Mouse (Mus musculus): Measurements from ENCODE around the gene Cnga3. TPM values are rescaled to one million over a fixed set of nuclear protein-coding genes. Genes with fewer than 3 reads are reported as not detected.

The Cnga3 gene
- polyA plus RNA-seq, 1 experiment from 2014 or later = 0.08 TPM

GRCm38 (mm10) chr1:37222002-37222401 is 7.8 kb downstream of the Cnga3 start:
- no peak overlapping the region for H3K4me3 ChIP-seq
- H3K27ac ChIP-seq = no peak overlapping the region
- no peaks in the 10 kb centered on the region for H3K27me3 ChIP-seq (ENCODE audit: insufficient read depth, poor library complexity, severe bottlenecking)
- H3K36me3 ChIP-seq = no peaks in the 10 kb centered on the region
- DNase-seq (ENCODE audit: low spot score) = no peak
- H3K9me3 ChIP-seq = no peaks in the 10 kb centered on the region
- H3K4me1 ChIP-seq = no peaks in the 10 kb centered on the region
- WGBS = 37% methylated on average over 7 of the region's 7 CpGs

GRCm38 (mm10) chr1:37230404-37230803 is 16.2 kb downstream of the Cnga3 start:
- DNase-seq (ENCODE audit: low spot score) = no peak
- H3K36me3 ChIP-seq = no peaks in the 10 kb centered on the region
- no peaks in the 10 kb centered on the region for H3K27me3 ChIP-seq (ENCODE audit: insufficient read depth, poor library complexity, severe bottlenecking)
- H3K4me3 ChIP-seq = no peak overlapping the region
- 0 out of 2 replicates have a peak, but pooled peaks cover 3% of the 10 kb centered on the region for H3K9me3 ChIP-seq
- no peak overlapping the region for H3K27ac ChIP-seq
- H3K4me1 ChIP-seq = no peaks in the 10 kb centered on the region
- 57% methylated on average over 6 of the region's 6 CpGs for WGBS

GRCm38 (mm10) chr1:37231295-37231701 is 17.1 kb downstream of the Cnga3 start:
- 0 out of 2 replicates have a peak, but pooled peaks cover 3% of the 10 kb centered on the region for H3K9me3 ChIP-seq
- 58% methylated on average over 6 of the region's 6 CpGs for WGBS
- H3K36me3 ChIP-seq = no peaks in the 10 kb centered on the region
- H3K4me3 ChIP-seq = no peak overlapping the region
- H3K4me1 ChIP-seq = no peaks in the 10 kb centered on the region
- H3K27me3 ChIP-seq (ENCODE audit: insufficient read depth, poor library complexity, severe bottlenecking) = no peaks in the 10 kb centered on the region
- H3K27ac ChIP-seq = no peak overlapping the region
- no peak for DNase-seq (ENCODE audit: low spot score)

GRCm38 (mm10) chr1:37239045-37239635 is 24.9 kb downstream of the Cnga3 start:
- no peak overlapping the region for H3K4me3 ChIP-seq
- H3K9me3 ChIP-seq = no peaks in the 10 kb centered on the region
- no peak for DNase-seq (ENCODE audit: low spot score)
- no peaks in the 10 kb centered on the region for H3K4me1 ChIP-seq
- no peaks in the 10 kb centered on the region for H3K27me3 ChIP-seq (ENCODE audit: insufficient read depth, poor library complexity, severe bottlenecking)
- H3K27ac ChIP-seq = no peak overlapping the region
- no peaks in the 10 kb centered on the region for H3K36me3 ChIP-seq
- 74% methylated on average over 10 of the region's 10 CpGs for WGBS

- Histone ChIP-seq H3K4me3 (no peak overlapping the region), H3K4me1 (no peaks in the 10 kb centered on the region), H3K27me3 (ENCODE audit: insufficient read depth, poor library complexity, severe bottlenecking) (no peaks in the 10 kb centered on the region), H3K9me3 (no peaks in the 10 kb centered on the region), H3K27ac (no peak overlapping the region), H3K36me3 (no peaks in the 10 kb centered on the region)
- DNase-seq (ENCODE audit: low spot score) = peak; percentile 59
- WGBS = 70% methylated on average over 8 of the region's 8 CpGs
Observed at GRCm38 (mm10) chr1:37242253-37242652, 28.0 kb downstream of the Cnga3 start.

GRCm38 (mm10) chr1:37246476-37246875 is 32.2 kb downstream of the Cnga3 start:
- no peak overlapping the region for H3K27ac ChIP-seq
- DNase-seq (ENCODE audit: low spot score) = no peak
- H3K4me3 ChIP-seq = no peak overlapping the region
- no peaks in the 10 kb centered on the region for H3K36me3 ChIP-seq
- H3K27me3 ChIP-seq (ENCODE audit: insufficient read depth, poor library complexity, severe bottlenecking) = no peaks in the 10 kb centered on the region
- WGBS = 76% methylated on average over 2 of the region's 2 CpGs
- no peaks in the 10 kb centered on the region for H3K4me1 ChIP-seq
- H3K9me3 ChIP-seq = no peaks in the 10 kb centered on the region

GRCm38 (mm10) chr1:37248406-37248805 is 34.2 kb downstream of the Cnga3 start:
- Histone ChIP-seq H3K4me1 (no peaks in the 10 kb centered on the region), H3K27me3 (ENCODE audit: insufficient read depth, poor library complexity, severe bottlenecking) (no peaks in the 10 kb centered on the region), H3K36me3 (no peaks in the 10 kb centered on the region), H3K9me3 (no peaks in the 10 kb centered on the region), H3K4me3 (no peak overlapping the region), H3K27ac (no peak overlapping the region)
- no peak for DNase-seq (ENCODE audit: low spot score)
- 48% methylated on average over 2 of the region's 2 CpGs for WGBS

- Histone ChIP-seq H3K4me3 (no peak overlapping the region), H3K27ac (no peak overlapping the region), H3K27me3 (ENCODE audit: insufficient read depth, poor library complexity, severe bottlenecking) (no peaks in the 10 kb centered on the region), H3K9me3 (no peaks in the 10 kb centered on the region), H3K36me3 (no peaks in the 10 kb centered on the region), H3K4me1 (no peaks in the 10 kb centered on the region)
- no peak for DNase-seq (ENCODE audit: low spot score)
- WGBS = 37% methylated on average over 5 of the region's 5 CpGs
Observed at GRCm38 (mm10) chr1:37250643-37251310, 36.5 kb downstream of the Cnga3 start.

- H3K27ac ChIP-seq = no peak overlapping the region
- H3K4me1 ChIP-seq = no peaks in the 10 kb centered on the region
- no peak for DNase-seq (ENCODE audit: low spot score)
- no peaks in the 10 kb centered on the region for H3K27me3 ChIP-seq (ENCODE audit: insufficient read depth, poor library complexity, severe bottlenecking)
- H3K9me3 ChIP-seq = no peaks in the 10 kb centered on the region
- 90% methylated on average over 2 of the region's 2 CpGs for WGBS
- no peaks in the 10 kb centered on the region for H3K36me3 ChIP-seq
- no peak overlapping the region for H3K4me3 ChIP-seq
Observed at GRCm38 (mm10) chr1:37258443-37258842, 44.2 kb downstream of the Cnga3 start.

GRCm38 (mm10) chr1:37272464-37272863 is 58.2 kb downstream of the Cnga3 start:
- Histone ChIP-seq H3K4me3 (no peak overlapping the region), H3K27ac (no peak overlapping the region)
- 5% methylated on average over 7 of the region's 7 CpGs for WGBS

GRCm38 (mm10) chr1:37286556-37286955 is 72.3 kb downstream of the Cnga3 start:
- Histone ChIP-seq H3K4me1 (no peaks in the 10 kb centered on the region), H3K27ac (no peak overlapping the region), H3K9me3 (no peaks in the 10 kb centered on the region), H3K27me3 (ENCODE audit: insufficient read depth, poor library complexity, severe bottlenecking) (no peaks in the 10 kb centered on the region), H3K4me3 (no peak overlapping the region), H3K36me3 (no peaks in the 10 kb centered on the region)
- no peak for DNase-seq (ENCODE audit: low spot score)
- 80% methylated on average over 7 of the region's 7 CpGs for WGBS

More at GRCm38 (mm10) chr1:37272464-37272863, 58.2 kb downstream of the Cnga3 start:
- Histone ChIP-seq H3K27me3 (ENCODE audit: insufficient read depth, poor library complexity, severe bottlenecking) (no peaks in the 10 kb centered on the region), H3K36me3 (no peaks in the 10 kb centered on the region), H3K4me1 (no peaks in the 10 kb centered on the region), H3K9me3 (no peaks in the 10 kb centered on the region)
- peak; percentile 77 for DNase-seq (ENCODE audit: low spot score)

- H3K9me3 ChIP-seq = no peaks in the 10 kb centered on the region
- no peak overlapping the region for H3K4me3 ChIP-seq
- WGBS = 77% methylated on average over 1 of the region's 1 CpGs
- no peaks in the 10 kb centered on the region for H3K27me3 ChIP-seq (ENCODE audit: insufficient read depth, poor library complexity, severe bottlenecking)
- H3K36me3 ChIP-seq = no peaks in the 10 kb centered on the region
- H3K4me1 ChIP-seq = no peaks in the 10 kb centered on the region
- DNase-seq (ENCODE audit: low spot score) = no peak
- no peak overlapping the region for H3K27ac ChIP-seq
Observed at GRCm38 (mm10) chr1:37287748-37288147, 73.5 kb downstream of the Cnga3 start.

- Histone ChIP-seq H3K27me3 (ENCODE audit: insufficient read depth, poor library complexity, severe bottlenecking) (no peaks in the 10 kb centered on the region), H3K9me3 (no peaks in the 10 kb centered on the region), H3K27ac (no peak overlapping the region), H3K4me1 (no peaks in the 10 kb centered on the region), H3K4me3 (no peak overlapping the region), H3K36me3 (no peaks in the 10 kb centered on the region)
- no peak for DNase-seq (ENCODE audit: low spot score)
- 79% methylated on average over 11 of the region's 11 CpGs for WGBS
Observed at GRCm38 (mm10) chr1:37288181-37288935, 74.1 kb downstream of the Cnga3 start.

Measured in heart, embryonic 10.5 days (tissue).